Mouse (Mus musculus) midbrain, postnatal 0 days (tissue): ENCODE measurements at regions not wholly inside any gene's neighbourhood (a gene's known extent, or its start where the extent isn't known, plus 50 kb on each side); places are given as distances from the start of the nearest gene placed in this dataset.

Experiments
- ATAC-seq: fragments of 200-750 bp; cut with Nextera tagmentation; 2 replicates; pipeline ENCODE4 v1.8.0; 2017; ENCODE audit warnings: moderate number of reproducible peaks, mild to moderate bottlenecking, moderate TSS enrichment, moderate library complexity; ENCODE audit not compliant: low FRiP score
- DNase-seq: peaks from one replicate; pipeline ENCODE4 v3.0.0-alpha.2; 2015; ENCODE audit warnings: low spot score
- H3K27ac ChIP-seq: fragments of 300-500 bp; sonication (generic); 2 replicates; pipeline ENCODE4 v1.5.1; 2014; ENCODE audit warnings: low read depth, mild to moderate bottlenecking, low read length, mixed read lengths
- H3K27me3 ChIP-seq: fragments of 300-500 bp; sonication (generic); 2 replicates; pipeline ENCODE4 v1.6.1; 2014; ENCODE audit warnings: low read length, control low read depth, mixed read lengths; ENCODE audit not compliant: insufficient read depth
- H3K36me3 ChIP-seq: fragments of 300-500 bp; sonication (generic); 2 replicates; pipeline ENCODE4 v1.6.1; 2014; ENCODE audit warnings: low read length, control low read depth, mixed read lengths; ENCODE audit not compliant: insufficient read depth
- H3K4me1 ChIP-seq: fragments of 300-500 bp; sonication (generic); 2 replicates; pipeline ENCODE4 v1.6.1; 2014; ENCODE audit warnings: mild to moderate bottlenecking, control low read depth, antibody characterized with exemption, low read length, mixed read lengths; ENCODE audit not compliant: insufficient read depth
- H3K4me2 ChIP-seq: fragments of 300-500 bp; sonication (generic); 2 replicates; pipeline ENCODE4 v1.6.1; 2014; ENCODE audit warnings: low read depth, mild to moderate bottlenecking, low read length, mixed read lengths; ENCODE audit not compliant: poor library complexity, severe bottlenecking
- H3K4me3 ChIP-seq: fragments of 300-500 bp; sonication (generic); 2 replicates; pipeline ENCODE4 v1.5.1; 2014; ENCODE audit warnings: low read depth, mild to moderate bottlenecking, low read length, moderate library complexity
- H3K9ac ChIP-seq: fragments of 300-500 bp; sonication (generic); replicated peaks from 2 replicates; pipeline ENCODE4 v1.6.1; 2014; ENCODE audit warnings: mild to moderate bottlenecking, low read length, moderate library complexity, mixed read lengths; ENCODE audit not compliant: poor library complexity, severe bottlenecking
- H3K9me3 ChIP-seq: fragments of 300-500 bp; sonication (generic); 2 replicates; pipeline ENCODE4 v1.6.1; 2016; ENCODE audit warnings: low read length, control low read depth
- CTCF ChIP-seq: IDR thresholded peaks from 2 replicates; pipeline ENCODE4 v1.5.1; 2016; ENCODE audit warnings: antibody characterized with exemption, mild to moderate bottlenecking
- WGBS: fragments of 180-500 bp; shearing (Covaris S2); extraction: QIAGEN DNeasy Blood & Tissue Kit; methylation state at CpG from one replicate; pipeline ENCODE4 v1.1.7; 2014; 5-methylcytosine and 5-hydroxymethylcytosine counted together

DNA sequence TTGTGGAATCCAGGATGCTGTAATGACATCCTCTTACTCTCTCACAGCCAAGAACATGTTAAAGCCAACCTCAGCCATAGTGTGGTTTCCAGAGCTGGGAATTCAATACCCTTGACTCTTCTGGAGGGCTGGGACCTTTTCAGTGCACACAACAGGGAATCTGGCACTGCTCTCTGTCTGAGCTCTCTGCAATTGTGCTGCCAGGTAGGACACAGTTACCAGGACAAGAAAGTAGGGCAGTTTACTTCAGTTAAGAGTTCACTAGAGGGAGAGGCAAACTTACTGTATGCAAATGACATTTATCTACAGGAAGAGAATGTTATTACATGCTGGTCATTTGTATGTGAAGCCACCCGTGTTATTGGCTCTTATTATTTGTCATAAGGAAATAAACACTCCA lies 197.6 kb downstream of the Arl4a start:
- ATAC-seq = no peak
- DNase-seq = peak; percentile 12
- no peak for TF ChIP-seq CTCF

DNA sequence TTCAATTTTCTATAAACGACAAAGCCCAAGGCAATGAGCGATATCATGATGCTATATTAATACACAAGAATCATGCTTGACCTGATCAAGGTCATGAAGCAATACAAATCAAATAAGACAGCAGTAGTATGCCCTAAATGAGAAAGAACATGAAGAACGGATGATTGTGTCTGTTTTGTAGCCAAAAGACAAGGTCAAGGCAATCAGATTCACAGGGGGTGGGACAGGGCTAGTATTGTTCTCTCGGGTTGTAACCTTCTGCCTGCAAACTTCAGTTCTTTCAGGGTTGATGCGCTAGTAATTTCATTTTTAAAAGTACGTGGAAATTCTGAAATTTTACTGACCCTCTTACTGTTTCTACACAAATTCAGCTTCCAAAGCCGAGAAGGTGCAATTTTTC lies 206.7 kb downstream of the Arl4a start:
- no peaks in the 10 kb centered on the region for H3K4me1 ChIP-seq
- H3K4me3 ChIP-seq = no peak overlapping the region
- H3K4me2 ChIP-seq = no peak overlapping the region
- no peak overlapping the region for H3K9ac ChIP-seq
- H3K27ac ChIP-seq = no peak overlapping the region
- ATAC-seq (no peak), DNase-seq (no peak)
- no peaks in the 10 kb centered on the region for H3K36me3 ChIP-seq
- no peaks in the 10 kb centered on the region for H3K9me3 ChIP-seq
- H3K27me3 ChIP-seq = no peaks in the 10 kb centered on the region
- WGBS = 72% methylated on average over 7 of the region's 7 CpGs
- TF ChIP-seq CTCF = no peak

More for the DNA sequence above, 197.6 kb downstream of the Arl4a start:
- Histone ChIP-seq H3K4me2 (no peak overlapping the region), H3K4me1 (no peaks in the 10 kb centered on the region), H3K27me3 (no peaks in the 10 kb centered on the region), H3K9me3 (no peaks in the 10 kb centered on the region), H3K36me3 (no peaks in the 10 kb centered on the region), H3K27ac (no peak overlapping the region), H3K9ac (no peak overlapping the region), H3K4me3 (no peak overlapping the region)
- WGBS = 85% methylated on average over 1 of the region's 1 CpGs

DNA sequence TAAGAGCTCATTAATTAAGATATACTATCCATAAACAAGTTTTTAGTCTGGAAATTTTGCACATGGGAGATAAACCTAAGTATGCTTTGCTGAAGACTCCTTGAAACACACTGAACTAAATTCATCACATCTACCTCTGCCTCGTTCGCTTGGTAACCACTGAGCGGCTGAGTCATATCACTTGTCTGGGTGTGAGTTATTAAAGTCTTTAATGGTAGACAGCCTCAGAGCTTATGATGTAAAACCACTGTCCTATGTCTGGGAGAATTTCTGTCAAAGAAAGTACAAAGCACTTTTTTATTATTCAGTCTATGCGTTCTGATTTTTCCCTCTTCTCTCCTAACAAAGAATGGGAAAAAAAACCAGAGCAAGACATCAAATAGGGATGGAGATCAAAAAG lies 207.3 kb downstream of the Arl4a start:
- Histone ChIP-seq H3K4me1 (no peaks in the 10 kb centered on the region), H3K36me3 (no peaks in the 10 kb centered on the region), H3K4me2 (no peak overlapping the region), H3K9me3 (no peaks in the 10 kb centered on the region), H3K27me3 (no peaks in the 10 kb centered on the region), H3K27ac (no peak overlapping the region), H3K9ac (no peak overlapping the region), H3K4me3 (no peak overlapping the region)
- WGBS = 63% methylated on average over 4 of the region's 4 CpGs
- DNase-seq = no peak
- no peak for TF ChIP-seq CTCF
- ATAC-seq = no peak

DNA sequence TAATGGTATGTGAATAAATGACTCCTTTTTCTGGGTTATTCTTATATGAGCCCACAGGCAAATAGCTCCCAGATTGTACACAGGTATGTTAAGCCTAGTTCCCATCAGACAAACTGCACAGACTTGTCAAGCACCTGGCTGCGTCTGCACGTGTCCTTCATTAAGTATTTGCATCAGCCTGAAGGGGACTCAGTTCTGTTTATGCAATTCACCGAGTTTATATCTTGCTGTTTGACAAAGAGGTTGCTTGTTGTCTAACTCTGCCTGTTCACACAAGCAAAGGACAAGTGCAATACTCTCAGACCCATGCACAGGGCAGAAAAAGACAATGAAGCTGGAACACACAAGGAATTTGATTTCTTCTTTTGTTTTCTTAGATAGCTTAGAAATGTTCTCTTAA lies 215.2 kb downstream of the Arl4a start:
- Histone ChIP-seq H3K27ac (no peak overlapping the region), H3K4me2 (no peak overlapping the region), H3K9me3 (no peaks in the 10 kb centered on the region), H3K36me3 (no peaks in the 10 kb centered on the region), H3K27me3 (no peaks in the 10 kb centered on the region), H3K4me3 (no peak overlapping the region), H3K9ac (no peak overlapping the region), H3K4me1 (no peaks in the 10 kb centered on the region)
- no peak for TF ChIP-seq CTCF
- DNase-seq (no peak), ATAC-seq (no peak)
- WGBS = 73% methylated on average over 3 of the region's 3 CpGs

DNA sequence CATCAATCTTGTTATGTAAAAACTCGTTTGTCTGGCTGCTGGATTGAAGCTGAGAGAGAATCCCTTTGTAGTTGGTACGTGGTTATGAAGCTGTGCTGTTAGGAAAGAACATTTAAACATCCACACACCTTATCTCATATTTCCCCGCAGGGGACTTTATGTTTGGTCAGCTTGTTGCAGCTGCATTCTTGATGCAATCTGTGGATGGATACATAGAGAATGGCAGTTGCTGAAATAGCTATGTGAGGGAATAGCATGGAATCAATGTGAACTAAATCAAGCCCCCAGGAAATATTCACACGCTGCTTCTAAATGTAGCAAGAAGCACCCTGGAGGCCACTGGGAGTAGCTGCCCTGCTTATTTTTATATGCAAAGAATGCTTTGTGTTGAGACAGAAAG lies 236.3 kb downstream of the Arl4a start:
- TF ChIP-seq CTCF = no peak; the same call in 1 of the 2 replicates
- ATAC-seq (no peak), DNase-seq (no peak)
- Histone ChIP-seq H3K36me3 (no peaks in the 10 kb centered on the region), H3K27ac (no peak overlapping the region), H3K9me3 (no peaks in the 10 kb centered on the region), H3K4me1 (no peaks in the 10 kb centered on the region), H3K4me3 (no peak overlapping the region), H3K4me2 (no peak overlapping the region), H3K9ac (no peak overlapping the region), H3K27me3 (no peaks in the 10 kb centered on the region)
- 46% methylated on average over 4 of the region's 4 CpGs for WGBS

DNA sequence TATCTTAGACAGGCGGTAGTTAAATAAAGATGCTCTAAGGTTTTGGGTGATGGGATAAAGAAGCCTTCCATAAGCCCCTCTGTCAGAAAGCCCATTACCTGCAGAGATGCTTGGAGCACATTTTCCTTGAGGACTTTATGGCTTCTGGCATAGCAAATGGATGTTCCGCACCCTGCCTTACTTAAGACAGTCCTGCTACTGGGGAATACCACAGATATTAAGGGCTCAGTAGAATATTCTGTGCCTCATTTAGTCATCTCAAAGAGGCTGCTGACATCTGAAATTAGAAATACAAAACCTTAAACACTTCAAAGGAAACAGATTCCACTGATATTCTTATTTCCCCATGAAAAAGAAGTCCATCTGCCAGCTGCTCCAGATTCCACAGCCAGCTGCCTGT lies 240.0 kb downstream of the Arl4a start:
- WGBS = 59% methylated on average over 2 of the region's 2 CpGs
- H3K4me2 ChIP-seq = no peak overlapping the region
- H3K36me3 ChIP-seq = no peaks in the 10 kb centered on the region
- H3K27me3 ChIP-seq = no peaks in the 10 kb centered on the region
- no peak overlapping the region for H3K27ac ChIP-seq
- peak; percentile 38; the same call in 1 of the 2 replicates for ATAC-seq
- no peak overlapping the region for H3K9ac ChIP-seq
- no peak for DNase-seq
- H3K4me3 ChIP-seq = no peak overlapping the region
- no peaks in the 10 kb centered on the region for H3K4me1 ChIP-seq
- H3K9me3 ChIP-seq = no peaks in the 10 kb centered on the region
- no peak for TF ChIP-seq CTCF
